Mouse (Mus musculus) cerebellum, postnatal 14 days (tissue): ENCODE measurements around the gene Prkce.

Experiments
- DNase-seq, 2 experiments: peaks; one replicate each; pipeline ENCODE4 v3.0.0; 2021; ENCODE audit warnings: mixed read lengths in 2 of 2

Gene Prkce

DNA sequence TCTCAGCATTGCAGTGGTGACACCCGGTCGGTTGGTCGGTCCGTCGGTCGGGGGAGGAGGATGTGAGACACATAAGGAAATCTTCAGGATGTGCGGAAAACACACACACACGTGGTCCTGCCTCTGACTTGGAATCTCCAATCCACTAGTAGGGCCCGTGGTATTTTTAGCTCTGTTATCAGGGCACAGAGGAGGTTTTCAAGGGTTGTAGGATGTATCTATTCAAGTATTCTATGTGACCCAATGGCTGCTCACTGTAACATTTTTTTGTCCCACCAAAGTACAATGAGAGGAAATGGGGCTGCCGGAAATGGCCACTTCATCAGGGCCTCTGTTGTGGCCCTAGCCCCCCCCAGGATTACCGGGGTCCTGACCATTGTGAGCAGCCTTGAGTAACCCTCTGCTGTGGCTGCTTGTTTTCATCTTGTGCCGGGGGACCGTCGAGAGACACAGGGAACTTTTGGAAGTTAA, 135.3 kb downstream of the Prkce start:
- no peak for DNase-seq

DNA sequence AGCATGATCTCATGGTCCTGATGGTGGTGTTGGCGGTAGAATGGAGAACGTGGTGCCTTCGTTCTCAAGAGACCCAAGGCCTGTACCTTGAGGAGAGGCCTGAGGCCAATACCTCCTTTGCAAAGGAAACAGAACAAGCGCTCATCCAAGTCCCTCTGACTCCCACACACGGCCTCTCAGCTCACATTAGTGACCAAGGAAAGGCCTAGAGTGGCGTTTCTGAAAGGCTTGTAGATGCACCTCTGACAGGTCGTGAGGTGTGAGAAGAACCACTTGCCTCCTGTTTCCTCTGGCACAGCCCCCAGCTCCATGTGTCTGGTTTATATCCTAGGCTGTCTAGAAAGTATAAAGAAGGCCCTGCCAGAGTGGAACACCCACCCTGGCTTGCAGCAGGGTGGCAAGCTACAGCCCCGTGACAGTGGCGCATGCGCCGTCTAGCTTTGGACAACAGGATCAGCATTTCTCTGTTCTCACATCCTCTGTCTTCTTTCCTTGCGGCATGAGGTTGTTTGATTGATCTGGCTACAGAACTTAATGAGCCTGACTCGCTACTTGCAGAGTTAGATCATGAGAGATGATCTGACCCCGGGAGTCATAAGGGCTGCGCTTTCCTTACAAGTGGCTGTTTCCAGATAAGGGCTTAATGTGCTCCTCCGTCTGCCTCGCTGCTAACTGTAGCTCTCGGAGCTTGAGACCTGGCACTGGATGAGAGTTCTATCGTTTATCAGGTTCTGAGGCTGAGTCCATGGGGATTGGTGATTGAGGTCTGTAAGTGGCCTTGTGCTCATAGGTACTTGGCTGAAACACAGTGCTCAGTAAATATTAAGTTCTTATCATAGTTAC, 136.0 kb downstream of the Prkce start:
- DNase-seq, result no peak

DNA sequence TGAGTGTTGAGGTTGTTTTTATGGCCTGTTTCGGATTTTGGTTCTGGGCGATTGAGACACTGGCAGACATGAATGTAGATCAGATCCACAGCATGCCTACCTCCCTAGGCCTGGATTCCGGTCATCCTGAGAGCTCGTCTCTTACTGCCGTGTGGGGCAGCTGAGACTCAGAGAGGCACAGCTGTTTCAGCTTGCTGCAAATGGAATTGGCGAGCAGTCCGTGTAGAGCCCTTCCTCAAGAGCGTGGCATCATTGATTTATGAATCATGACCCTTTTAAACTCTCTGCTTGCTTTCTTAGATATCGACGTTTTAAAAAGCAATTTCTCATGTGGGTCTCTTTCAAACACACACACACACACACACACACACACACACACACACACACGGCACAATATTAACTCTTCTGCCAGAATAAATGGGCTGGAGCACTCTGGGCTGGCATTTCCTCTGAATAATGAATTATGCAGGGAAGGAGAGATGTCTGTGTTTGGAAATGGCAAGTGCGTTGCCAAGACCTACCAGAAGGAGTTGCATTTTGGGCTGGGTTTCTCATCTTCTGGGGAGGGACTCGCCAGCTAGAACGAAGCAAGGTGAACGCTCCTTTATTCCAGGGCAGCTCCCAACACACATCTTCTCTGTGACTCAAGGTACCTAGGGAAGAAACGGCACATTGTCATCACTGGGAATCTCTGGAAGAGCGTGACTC, 137.5 kb downstream of the Prkce start:
- DNase-seq, result peak in 1 of 2 experiments; percentile 44

DNA sequence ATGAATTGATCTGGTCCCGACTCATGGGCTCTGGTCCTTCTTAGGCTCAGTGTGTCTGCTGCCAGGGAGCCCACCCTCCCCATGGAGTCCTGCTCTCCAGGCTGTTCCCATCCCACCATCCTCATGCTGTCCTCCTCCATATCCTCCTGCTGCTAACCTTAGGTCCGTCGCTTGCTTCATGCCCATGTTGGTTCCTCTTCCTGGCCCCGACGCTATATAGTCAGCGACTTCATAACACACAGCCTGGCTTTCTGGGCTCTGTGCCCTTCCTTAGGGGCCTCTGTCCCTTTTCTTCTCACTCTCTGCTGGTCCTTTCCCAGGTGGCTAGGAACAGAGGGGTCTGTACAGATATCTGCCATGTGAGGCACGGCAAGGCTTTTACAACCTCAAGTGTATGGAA, 138.6 kb downstream of the Prkce start:
- DNase-seq, result no peak

DNA sequence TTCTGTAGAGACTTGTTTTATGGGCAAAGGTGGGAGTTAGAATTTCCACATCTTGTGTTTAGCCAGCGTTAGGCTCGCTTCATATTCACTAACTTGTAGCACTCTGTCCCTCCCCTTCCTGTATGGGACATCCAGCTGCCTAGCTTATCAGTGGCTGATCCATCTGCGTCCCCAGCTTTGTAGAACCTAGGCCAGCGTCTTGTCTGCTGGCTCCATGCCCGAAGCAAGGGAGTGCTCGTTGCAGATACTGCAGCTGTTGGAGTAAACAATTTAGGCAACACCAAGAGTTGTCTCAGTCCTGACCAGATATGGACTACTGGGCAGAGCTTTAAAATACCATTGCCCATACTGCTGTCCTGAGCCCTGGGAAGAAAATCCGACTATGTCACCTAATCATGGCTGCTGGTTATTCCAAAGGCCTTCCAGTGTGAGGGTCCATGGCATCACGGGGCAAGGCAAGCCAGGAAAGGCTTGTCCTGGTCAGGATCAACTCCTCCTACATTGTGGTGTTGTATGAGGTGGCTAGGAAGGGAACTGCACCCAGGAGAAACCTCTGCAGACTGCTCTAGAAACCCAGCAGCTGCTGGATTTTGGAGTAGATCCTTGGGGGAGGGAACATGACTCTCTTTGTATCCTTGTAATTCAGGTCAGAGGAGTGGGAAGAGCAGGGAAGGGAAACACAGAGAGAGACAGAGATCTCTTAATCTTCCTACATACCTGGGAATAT, 146.0 kb downstream of the Prkce start:
- no peak for DNase-seq

DNA sequence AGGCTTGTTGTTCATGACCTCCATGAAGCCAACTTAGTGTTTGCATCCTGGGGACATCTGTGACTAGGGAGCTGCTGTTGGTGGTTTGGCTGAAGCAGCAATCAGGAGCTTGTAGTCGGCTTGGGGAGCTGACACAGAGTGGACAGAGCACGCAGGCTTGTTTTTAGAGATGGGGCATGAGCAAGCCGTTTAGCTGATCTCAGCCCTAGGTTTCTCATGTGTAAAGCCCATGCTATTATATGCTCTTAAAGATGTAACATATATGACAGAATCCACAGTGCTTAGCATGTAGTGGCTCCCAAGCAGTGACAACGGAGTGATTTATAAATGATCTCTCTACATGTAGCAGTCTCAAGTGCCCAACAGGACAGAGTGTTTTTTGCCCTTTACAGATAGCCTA, 148.3 kb downstream of the Prkce start:
- DNase-seq, result no peak

DNA sequence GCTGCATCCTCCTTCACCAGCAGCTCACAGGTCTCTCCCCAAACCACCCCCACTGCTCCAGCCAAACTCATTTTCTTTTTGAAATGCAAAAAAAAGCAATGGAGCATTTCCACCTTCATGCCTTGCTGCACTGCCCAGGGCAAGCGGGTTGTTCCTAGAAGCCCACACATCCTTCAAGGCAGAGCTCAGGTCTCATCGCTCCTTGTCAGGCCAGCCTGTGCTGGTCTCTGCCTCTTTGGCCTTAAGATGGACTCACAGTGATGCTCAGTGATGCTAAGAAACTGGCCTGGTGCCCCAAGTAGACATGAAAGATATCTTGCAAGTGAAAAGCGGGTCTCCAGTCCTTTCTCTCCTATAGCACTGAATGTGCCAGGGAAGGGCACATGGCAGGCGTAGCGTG, 149.2 kb downstream of the Prkce start:
- no peak for DNase-seq

DNA sequence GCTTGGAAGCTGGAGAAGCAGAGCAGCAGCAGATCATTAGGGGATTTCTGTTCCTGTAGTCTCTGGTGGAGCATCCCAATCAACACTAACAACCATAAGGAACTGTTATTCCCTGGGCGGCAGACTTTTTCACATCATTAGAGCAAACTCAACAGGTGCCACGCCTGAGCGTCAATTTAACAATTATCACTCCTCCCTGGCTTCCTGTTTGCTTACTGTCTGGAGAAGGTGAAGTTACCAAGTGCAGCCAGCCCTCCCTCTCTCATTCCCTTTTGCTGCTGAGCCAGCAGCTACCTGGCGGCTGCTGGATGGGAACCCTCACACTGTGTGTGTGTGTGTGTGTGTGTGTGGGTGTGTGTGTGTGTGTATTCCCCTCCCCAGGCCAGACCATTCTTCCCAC, 149.6 kb downstream of the Prkce start:
- DNase-seq, result no peak

DNA sequence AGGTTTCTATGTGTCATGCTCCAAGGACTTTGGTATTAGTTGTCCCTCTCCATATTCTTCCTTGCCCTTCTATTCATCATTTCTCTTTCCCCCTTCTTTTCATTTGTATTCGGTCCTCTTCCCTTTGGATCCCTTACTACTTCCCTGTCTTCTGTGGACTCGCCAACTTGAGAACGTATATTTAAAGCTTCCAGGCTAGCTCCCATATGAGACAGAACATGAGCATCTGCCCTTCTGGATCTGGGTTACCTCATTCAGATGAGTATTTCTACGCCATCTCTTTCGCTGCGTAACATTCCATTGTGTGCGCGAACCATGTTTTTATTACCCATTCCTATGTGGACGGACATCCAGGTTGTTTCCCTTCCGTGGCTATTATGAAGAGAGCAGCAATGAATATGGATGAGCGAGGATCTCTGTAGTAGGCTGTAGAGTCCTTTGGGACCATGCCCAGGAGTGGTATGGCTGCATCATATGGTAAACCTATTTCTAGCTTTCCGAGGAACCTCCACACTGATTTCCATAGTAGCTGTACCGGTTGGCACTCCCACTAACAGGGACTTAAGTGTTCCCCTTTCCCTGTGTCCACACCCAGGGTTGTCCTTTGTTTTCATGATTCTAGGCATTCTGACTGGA, 152.5 kb downstream of the Prkce start:
- no peak for DNase-seq

DNA sequence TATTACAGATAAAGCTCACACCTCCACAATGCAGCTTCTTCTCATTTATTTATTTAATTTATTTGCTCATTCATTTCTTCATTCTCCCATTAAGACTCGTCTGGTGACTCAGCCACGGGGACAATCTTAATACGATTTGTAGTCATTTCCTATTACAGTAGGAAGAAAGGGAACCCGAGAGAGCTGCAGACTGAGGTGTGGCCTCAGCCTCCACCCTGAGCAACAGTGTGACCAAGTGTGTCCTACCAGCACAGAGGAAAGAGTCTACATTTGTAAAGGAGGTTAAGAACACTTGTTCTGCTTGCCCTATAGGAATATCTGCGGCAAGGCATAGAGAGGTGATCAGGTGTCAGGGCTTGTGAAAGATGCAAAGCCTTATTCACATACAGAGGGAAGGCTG, 155.3 kb downstream of the Prkce start:
- DNase-seq, result no peak

DNA sequence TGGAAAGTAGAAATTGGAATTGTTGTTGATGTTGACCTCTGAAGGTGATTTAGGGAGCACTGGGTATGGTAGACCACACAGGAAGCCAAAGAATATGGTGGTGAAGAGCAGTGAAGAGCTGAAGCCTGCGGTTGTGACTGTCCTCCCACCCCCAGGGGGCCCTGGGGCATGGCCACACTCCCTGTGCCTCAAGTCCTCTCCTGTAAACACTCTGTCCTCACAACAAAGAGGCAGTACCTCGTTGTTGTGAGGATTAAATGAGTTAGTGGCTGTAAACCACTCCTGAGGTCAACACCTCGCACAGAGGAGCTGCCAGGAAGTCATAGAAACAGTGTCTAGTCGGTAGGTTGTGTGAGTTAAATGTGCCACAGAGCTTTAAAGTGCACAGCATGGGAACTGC, 155.7 kb downstream of the Prkce start:
- DNase-seq, result no peak

DNA sequence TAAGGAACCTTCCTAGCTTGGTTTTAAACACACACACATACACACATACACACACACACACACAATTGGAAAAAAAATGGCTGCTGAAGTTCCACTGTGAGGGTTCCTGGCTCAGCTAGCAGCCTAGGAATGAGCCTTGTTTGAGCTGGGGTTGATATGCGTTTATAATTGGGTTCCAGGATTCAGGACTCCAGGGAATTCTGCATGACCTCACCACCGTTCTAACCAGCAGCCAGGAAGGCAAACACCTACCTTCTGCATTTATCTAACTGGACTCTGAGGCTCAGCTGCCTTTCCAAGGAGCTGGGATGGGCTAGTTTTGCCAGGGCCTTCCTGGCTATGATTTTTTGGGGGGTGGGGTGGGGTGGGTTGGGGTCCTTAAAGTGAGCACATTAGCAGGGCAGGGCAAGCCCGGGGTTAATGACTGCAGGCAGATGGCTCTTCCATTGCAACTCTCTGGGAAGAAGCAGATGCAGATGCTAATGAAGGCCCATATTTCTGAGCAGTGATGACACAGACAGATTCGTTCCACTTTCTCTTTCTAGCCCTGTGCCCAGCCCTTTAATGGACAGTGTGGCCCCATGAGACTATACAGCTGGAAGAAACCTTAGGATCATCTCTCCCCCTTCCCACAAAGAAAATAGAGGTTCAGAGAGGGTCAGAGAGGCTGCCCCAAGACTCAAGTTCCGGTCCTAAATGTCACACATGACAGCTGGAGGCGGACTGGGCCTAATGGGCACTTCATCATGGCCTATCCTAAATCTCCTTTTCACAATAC, 156.5 kb downstream of the Prkce start:
- DNase-seq, result no peak

DNA sequence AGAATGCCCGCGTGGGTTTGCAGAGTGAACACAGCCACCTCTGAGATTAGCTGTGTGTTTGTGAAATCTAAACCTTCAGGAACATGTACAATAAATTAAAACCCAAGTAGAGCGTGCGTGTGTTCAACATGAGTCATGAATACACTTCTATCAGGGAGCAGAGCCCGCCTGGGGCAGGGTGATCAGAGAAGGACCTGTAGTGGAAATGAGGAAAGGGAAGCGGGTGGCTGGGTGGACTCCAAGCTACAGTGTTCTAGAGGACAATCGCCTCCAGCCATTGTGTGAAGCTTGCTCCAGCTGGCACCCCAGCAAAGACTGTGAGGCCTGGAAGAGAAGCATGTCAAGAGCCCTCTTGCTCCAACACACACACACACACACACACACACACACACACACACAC, 157.2 kb downstream of the Prkce start:
- no peak for DNase-seq

DNA sequence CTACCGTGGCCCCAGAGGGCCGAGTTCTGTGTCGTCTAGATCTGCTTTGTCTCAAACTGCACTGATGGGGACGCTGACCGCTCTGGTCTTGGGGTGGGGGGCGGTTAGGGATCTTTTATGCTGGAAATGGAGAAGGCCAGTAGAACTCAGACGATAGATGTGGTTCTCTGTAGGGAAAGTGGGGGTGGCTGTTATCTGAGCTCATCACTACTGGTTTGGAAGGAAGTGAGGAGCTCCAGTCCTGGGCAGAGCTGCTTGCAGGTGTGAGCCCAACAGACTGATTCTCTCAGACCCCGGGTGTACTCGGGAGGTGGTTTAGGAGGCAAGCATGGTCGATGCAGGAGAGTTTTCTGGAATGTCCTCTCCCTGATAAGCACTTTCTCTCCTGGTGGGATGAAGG, 157.7 kb downstream of the Prkce start:
- DNase-seq, result no peak

DNA sequence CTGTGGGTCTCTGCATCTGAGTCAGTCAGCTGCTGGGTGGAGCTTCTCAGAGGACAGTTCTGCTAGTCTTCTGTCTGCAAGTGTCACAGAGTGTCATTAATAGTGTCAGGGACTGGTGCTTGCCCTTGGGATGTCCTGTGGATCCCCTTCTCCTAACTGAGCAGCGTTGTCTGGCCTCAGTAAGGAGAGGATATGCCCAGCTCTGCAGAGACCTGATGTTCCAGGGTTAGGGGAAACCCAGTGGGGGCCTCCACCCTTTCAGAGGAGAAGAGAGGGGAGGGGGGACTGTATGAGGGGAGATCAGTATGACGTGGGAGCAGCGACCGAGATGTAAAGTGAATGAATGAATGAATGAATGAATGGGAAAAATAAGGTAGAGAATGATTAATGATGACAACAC, 160.4 kb downstream of the Prkce start:
- no peak for DNase-seq

DNA sequence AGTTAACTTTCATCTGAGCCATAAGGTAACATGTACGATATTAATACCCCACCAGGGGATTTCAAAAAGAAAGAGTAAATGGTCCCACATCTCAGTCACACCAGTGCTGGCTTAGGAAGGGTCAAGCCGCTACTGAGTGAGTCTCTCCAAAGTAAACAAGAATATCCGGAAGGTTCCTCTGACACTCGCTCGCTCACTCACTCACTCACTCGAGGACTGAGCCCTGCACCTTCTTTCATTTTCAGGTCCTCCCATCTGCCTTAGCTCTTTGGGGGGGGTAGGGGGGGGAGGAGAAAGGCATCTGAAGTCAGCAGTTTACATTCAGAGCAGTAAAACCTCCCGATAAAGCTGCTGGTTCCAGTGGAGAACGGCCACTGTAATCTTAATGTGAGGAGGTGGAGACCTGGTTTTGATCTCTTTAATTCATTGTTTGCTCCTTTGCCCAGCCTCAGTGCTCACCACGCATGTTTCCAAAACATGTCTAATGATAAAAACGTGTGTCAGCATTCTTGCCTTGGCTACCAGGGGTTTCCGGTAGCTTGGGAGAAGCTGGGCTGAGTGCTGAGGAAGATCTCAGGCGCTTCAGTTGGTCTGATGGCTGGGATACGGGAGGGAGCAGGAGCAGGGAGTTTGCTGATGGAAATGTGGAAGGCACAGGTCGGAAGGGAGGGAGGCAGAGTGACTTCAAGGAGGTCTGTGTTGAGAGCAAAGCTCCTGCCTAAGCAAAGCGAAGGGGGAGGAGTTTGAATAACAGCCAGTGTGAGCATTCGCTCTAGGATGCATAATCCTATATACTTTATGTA, 161.9 kb downstream of the Prkce start:
- DNase-seq, result no peak

DNA sequence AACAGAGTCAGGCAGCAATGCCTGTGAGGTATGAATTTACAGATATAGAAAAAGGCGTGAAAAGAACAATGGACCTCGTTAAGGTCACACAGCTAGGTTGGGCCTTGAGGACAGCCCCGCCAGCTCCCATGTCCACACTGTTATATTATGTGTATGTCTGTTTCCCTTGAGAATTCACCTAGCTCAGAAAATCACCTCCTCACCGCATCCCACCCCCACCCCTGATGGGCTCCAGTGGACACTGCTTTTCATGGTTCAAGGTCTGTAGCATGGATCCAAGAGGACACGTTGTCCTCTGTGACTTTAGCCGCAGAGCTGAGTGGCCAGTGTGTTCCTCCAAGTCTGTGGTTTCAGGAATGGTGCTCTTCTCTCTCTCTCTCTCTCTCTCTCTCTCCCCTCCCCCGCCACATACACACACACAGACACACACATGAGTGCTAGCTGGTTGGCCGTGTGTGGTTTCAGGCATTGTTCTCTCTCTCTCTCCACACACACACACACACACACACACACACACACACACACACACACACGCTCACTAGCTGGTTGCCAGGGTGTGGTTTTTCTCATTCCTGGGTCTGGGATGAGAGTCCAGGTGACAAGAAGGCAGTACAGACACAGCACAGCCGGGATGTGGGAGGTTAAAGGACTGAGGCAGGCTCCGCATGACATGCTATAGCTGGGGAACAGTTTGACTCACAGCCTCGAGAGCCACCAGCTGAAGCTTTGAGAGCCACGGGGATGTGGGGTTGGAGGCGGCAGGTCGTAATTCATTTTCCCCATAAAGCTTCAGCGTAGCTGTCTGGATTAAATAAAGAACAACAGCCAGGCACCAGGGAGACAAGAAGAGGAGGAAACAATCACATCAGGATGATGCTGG, 162.7 kb downstream of the Prkce start:
- DNase-seq, result no peak

DNA sequence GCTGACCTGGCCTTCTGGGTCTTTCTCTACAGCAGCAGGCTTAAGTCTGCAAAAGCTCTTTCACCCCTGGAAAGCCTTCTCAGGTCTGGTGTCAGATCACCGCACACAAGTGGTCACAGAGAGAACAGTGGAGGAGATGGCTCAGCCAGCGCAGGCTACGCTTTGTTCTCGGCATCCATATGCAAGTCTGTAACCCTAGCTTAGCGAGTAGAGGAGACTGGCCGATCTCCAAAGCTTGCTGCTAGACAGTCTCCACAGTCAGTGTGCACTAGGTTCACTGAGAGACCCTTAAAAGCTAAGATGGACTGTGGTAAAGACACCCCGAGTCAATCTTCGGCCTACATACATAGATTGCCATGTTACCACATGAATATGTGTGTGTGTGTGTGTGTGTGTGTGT, 164.2 kb downstream of the Prkce start:
- DNase-seq, result no peak

DNA sequence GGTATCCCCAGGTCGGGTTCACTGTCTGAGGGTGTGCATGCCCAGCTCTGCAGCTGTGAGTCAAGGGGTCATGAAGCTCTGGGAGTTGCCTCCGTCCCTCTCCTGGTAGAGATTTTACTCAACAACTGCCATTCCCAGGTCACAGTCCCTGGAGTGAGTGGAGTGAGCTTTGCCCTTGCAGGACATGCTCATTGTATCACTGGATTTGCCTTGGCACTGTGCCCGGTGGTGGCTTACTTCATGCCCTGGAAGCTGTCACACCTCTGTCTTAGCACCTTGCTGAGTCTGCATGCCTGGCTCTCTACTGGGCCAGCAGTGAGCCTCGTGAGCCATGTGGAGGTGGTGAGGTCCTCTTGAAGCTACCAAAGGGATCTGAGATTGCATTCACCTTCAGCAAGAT, 167.4 kb downstream of the Prkce start:
- DNase-seq, result peak in 1 of 2 experiments; percentile 42

DNA sequence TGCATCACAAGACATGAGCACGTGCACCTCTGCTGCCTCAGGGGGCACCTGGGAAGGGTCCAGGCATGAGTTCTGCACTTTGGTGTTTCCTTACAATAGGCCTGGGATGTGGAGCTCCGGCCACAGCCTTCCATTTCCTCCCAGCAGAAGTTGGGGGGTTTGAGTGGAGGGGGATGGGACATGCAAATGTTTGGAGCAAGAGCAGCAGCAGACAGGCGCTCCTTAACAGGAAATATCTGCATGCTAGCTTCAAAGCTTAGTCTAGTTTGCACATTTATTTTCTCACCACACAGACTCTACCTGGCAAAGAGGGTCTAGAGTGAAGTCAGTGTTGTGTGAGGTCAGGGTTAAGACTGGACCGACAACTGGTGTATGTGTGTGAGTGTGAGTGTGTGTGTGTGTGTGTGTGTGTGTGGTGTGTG, 169.1 kb downstream of the Prkce start:
- no peak for DNase-seq
